Comparison of ENCODE assay signal across 20 mouse cellular contexts in the genomic region with DNA sequence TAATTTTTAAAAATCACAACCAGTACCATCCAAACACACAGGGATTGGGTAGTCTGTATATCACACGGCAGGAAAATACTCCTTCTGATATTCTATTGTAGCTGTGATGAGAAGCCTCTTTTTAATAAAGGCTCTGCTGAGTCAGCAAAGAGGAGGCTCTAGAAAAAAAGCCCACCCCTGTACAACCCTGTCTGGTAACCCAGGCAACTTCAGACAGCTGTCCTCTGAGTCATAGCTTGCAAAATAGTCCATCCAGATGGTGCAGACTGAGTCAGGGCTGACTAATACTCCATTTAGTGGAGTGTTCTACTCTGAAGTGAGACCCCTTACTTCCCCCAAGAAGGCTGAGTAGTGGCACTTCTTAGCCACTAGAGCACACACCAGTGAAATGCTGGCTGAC.
"Had no signal": no experiment of that assay in that cellular context is flagged by ENCODE, and none has a peak within 500 bp of the region (broad histone marks: within the 10 kb centered on the region; RNA-seq: fewer than 3 reads in every experiment).

No protein-coding gene starts in this region.

- H3K9ac ChIP-seq: limb, embryonic 13.5 days; liver, embryonic 12.5 days; liver, embryonic 15.5 days; lung, embryonic 15.5 days; midbrain, embryonic 13.5 days had no signal

- H3K4me3 ChIP-seq: left cerebral cortex, adult 2 months; limb, embryonic 10.5 days; limb, embryonic 13.5 days; liver, embryonic 12.5 days; liver, embryonic 15.5 days; lung, embryonic 15.5 days; megakaryocyte, embryonic 14.5 days; midbrain, embryonic 10.5 days; midbrain, embryonic 13.5 days had no signal

- H3K27me3 ChIP-seq: limb, embryonic 13.5 days; liver, embryonic 12.5 days; liver, embryonic 15.5 days; lung, embryonic 15.5 days; megakaryocyte, embryonic 14.5 days; midbrain, embryonic 13.5 days had no signal

- H3K36me3 ChIP-seq: limb, embryonic 10.5 days; limb, embryonic 13.5 days; liver, embryonic 12.5 days; liver, embryonic 15.5 days; lung, embryonic 15.5 days; midbrain, embryonic 10.5 days; midbrain, embryonic 13.5 days had no signal

- H3K27ac ChIP-seq: kidney, postnatal 0 days; left cerebral cortex, adult 2 months; limb, embryonic 10.5 days; limb, embryonic 13.5 days; liver, embryonic 12.5 days; liver, embryonic 15.5 days; lung, embryonic 15.5 days; midbrain, embryonic 10.5 days; midbrain, embryonic 13.5 days had no signal

- ATAC-seq: liver, embryonic 12.5 days; midbrain, embryonic 13.5 days; midbrain, embryonic 16.5 days had no signal

- H3K9me3 ChIP-seq: limb, embryonic 10.5 days; limb, embryonic 13.5 days; liver, embryonic 12.5 days; liver, embryonic 15.5 days; lung, embryonic 15.5 days; megakaryocyte, embryonic 14.5 days; midbrain, embryonic 13.5 days had no signal

- DNase-seq: kidney, postnatal 25 days; layer of hippocampus, postnatal 36 days; liver; lung, adult 18-20 months; lung, postnatal 10 days; lung, postnatal 36 days; thymus, adult 18-20 months; thymus, postnatal 14 days; thymus, postnatal 4 days had no signal

- H3K4me2 ChIP-seq: limb, embryonic 13.5 days; liver, embryonic 12.5 days; liver, embryonic 15.5 days; lung, embryonic 15.5 days; midbrain, embryonic 13.5 days had no signal

- H3K4me1 ChIP-seq: limb, embryonic 10.5 days; limb, embryonic 13.5 days; liver, embryonic 12.5 days; liver, embryonic 15.5 days; lung, embryonic 15.5 days; megakaryocyte, embryonic 14.5 days; midbrain, embryonic 10.5 days; midbrain, embryonic 13.5 days had no signal
